Mouse (Mus musculus): ENCODE data around the gene Rhobtb3.
"Not testable (repeated sequence)": the region's sequence is repeated elsewhere in the genome, so short reads cannot be mapped to it uniquely, and the experiment has no call there.

Gene Rhobtb3

GRCm38 (mm10) chr13:75929071-75929470 lies 14.7 kb downstream of the Rhobtb3 start:
- not testable (repeated sequence) for DNase-seq (ENCODE audit: low read depth, low spot score)

GRCm38 (mm10) chr13:75927951-75928350 lies 15.8 kb downstream of the Rhobtb3 start:
- no peak for DNase-seq (ENCODE audit: low read depth, low spot score)

- DNase-seq (ENCODE audit: low read depth, low spot score): no peak
Measured at GRCm38 (mm10) chr13:75914151-75914550, 29.6 kb downstream of the Rhobtb3 start.

- no peak for DNase-seq (ENCODE audit: low read depth, low spot score)
Measured at GRCm38 (mm10) chr13:75908187-75908586, 35.5 kb downstream of the Rhobtb3 start.

- no peak for DNase-seq (ENCODE audit: low read depth, low spot score)
Measured at GRCm38 (mm10) chr13:75907133-75907532, 36.6 kb downstream of the Rhobtb3 start.

GRCm38 (mm10) chr13:75904660-75905059 lies 39.1 kb downstream of the Rhobtb3 start:
- DNase-seq (ENCODE audit: low read depth, low spot score): no peak

- not testable (repeated sequence) for DNase-seq (ENCODE audit: low read depth, low spot score)
Measured at GRCm38 (mm10) chr13:75900928-75901327, 42.8 kb downstream of the Rhobtb3 start.

- DNase-seq (ENCODE audit: low read depth, low spot score): no peak
Measured at GRCm38 (mm10) chr13:75892876-75893275, 50.8 kb downstream of the Rhobtb3 start.

- no peak for DNase-seq (ENCODE audit: low read depth, low spot score)
Measured at GRCm38 (mm10) chr13:75892291-75892690, 51.4 kb downstream of the Rhobtb3 start.

- no peak for DNase-seq (ENCODE audit: low read depth, low spot score)
Measured at GRCm38 (mm10) chr13:75891868-75892267, 51.9 kb downstream of the Rhobtb3 start.

- no peak for DNase-seq (ENCODE audit: low read depth, low spot score)
Measured at GRCm38 (mm10) chr13:75883792-75884191, 59.9 kb downstream of the Rhobtb3 start.

- no peak for DNase-seq (ENCODE audit: low read depth, low spot score)
Measured at GRCm38 (mm10) chr13:75880501-75880900, 63.2 kb downstream of the Rhobtb3 start.

GRCm38 (mm10) chr13:75879756-75880155 lies 64.0 kb downstream of the Rhobtb3 start:
- DNase-seq (ENCODE audit: low read depth, low spot score): no peak

- DNase-seq (ENCODE audit: low read depth, low spot score): peak; percentile 50
Measured at GRCm38 (mm10) chr13:75877907-75878306, 65.8 kb downstream of the Rhobtb3 start.

- no peak for DNase-seq (ENCODE audit: low read depth, low spot score)
Measured at GRCm38 (mm10) chr13:75876592-75876991, 67.1 kb downstream of the Rhobtb3 start.

GRCm38 (mm10) chr13:75876188-75876587 lies 67.5 kb downstream of the Rhobtb3 start:
- not testable (repeated sequence) for DNase-seq (ENCODE audit: low read depth, low spot score)

GRCm38 (mm10) chr13:75874608-75875376 lies 68.9 kb downstream of the Rhobtb3 start:
- DNase-seq (ENCODE audit: low read depth, low spot score): no peak

- no peak for DNase-seq (ENCODE audit: low read depth, low spot score)
Measured at GRCm38 (mm10) chr13:75867876-75868275, 75.8 kb downstream of the Rhobtb3 start.

- no peak for DNase-seq (ENCODE audit: low read depth, low spot score)
Measured at GRCm38 (mm10) chr13:75865486-75866184, 78.1 kb downstream of the Rhobtb3 start.

- DNase-seq (ENCODE audit: low read depth, low spot score): no peak
Measured at GRCm38 (mm10) chr13:75859264-75859844, 84.4 kb downstream of the Rhobtb3 start.

- DNase-seq (ENCODE audit: low read depth, low spot score): no peak
Measured at GRCm38 (mm10) chr13:75853118-75853517, 90.6 kb downstream of the Rhobtb3 start.

GRCm38 (mm10) chr13:75852027-75852426 lies 91.7 kb downstream of the Rhobtb3 start:
- DNase-seq (ENCODE audit: low read depth, low spot score): no peak

GRCm38 (mm10) chr13:75847027-75847426 lies 96.7 kb downstream of the Rhobtb3 start:
- DNase-seq (ENCODE audit: low read depth, low spot score): no peak

All from embryo, embryonic 11.5 days (tissue).